Mouse (Mus musculus) CH12.LX (cell line): ENCODE data around the gene Ano10. TPM values are rescaled to one million over a fixed set of nuclear protein-coding genes. Genes with fewer than 3 reads are reported as not detected.

Experiments
- DNase-seq: peaks from one replicate; pipeline ENCODE4 v3.0.0-alpha.2; 2013; ENCODE audit errors: extremely low read depth
- H3K27ac ChIP-seq: 2 replicates; pipeline ENCODE4 v1.5.1; 2012; ENCODE audit warnings: low read depth, mild to moderate bottlenecking, control low read depth, moderate library complexity; ENCODE audit not compliant: insufficient read depth
- H3K27me3 ChIP-seq: replicated peaks from 2 replicates; pipeline ENCODE3; 2012; ENCODE audit warnings: inconsistent platforms
- H3K36me3 ChIP-seq, 2 experiments: replicated peaks in 1 of 2; 2 replicates each; pipeline versions ENCODE3 to v1.6.1; 2012; ENCODE audit warnings: inconsistent platforms in 1 of 2, low read length in 1 of 2, mild to moderate bottlenecking in 1 of 2, mixed read lengths in 1 of 2, moderate library complexity in 1 of 2; ENCODE audit not compliant: control insufficient read depth in 1 of 2, insufficient read depth in 1 of 2
- H3K4me1 ChIP-seq, 2 experiments: 2 replicates each; pipeline ENCODE4 v1.6.1; 2012; ENCODE audit warnings: inconsistent platforms in 1 of 2, moderate library complexity in 1 of 2; ENCODE audit not compliant: insufficient read depth in 2 of 2, control insufficient read depth in 1 of 2
- H3K4me2 ChIP-seq: 2 replicates; pipeline ENCODE4 v1.6.1; 2012; ENCODE audit warnings: low read depth, mild to moderate bottlenecking, control low read depth; ENCODE audit not compliant: poor library complexity, insufficient read depth, severe bottlenecking
- H3K4me3 ChIP-seq, 3 experiments: fragments of 150-350 bp in 1 of 3; sonication (generic) in 1 of 3; replicated peaks in 1 of 3; 2 replicates each; pipeline versions ENCODE3 to v1.5.1; 2011 to 2012; ENCODE audit warnings: low read depth in 2 of 3, low read length in 2 of 3, mild to moderate bottlenecking in 2 of 3, moderate library complexity in 2 of 3, control low read depth in 1 of 3, improper control_type of control experiment in 1 of 3, inconsistent platforms in 1 of 3, mixed read lengths in 1 of 3; ENCODE audit not compliant: poor library complexity in 1 of 3
- H3K79me2 ChIP-seq: replicated peaks from 2 replicates; pipeline ENCODE4 v1.6.1; 2012; ENCODE audit warnings: mild to moderate bottlenecking, moderate library complexity; ENCODE audit not compliant: control insufficient read depth, poor library complexity, insufficient read depth, severe bottlenecking; ENCODE audit errors: extremely low read depth
- H3K9ac ChIP-seq: 2 replicates; pipeline ENCODE4 v1.6.1; 2012; ENCODE audit warnings: low read depth, mild to moderate bottlenecking, control low read depth, moderate library complexity; ENCODE audit not compliant: insufficient read depth
- H3K9me3 ChIP-seq: replicated peaks from 2 replicates; pipeline ENCODE3; 2012; ENCODE audit warnings: low read length, inconsistent platforms, mixed read lengths
- CTCF ChIP-seq, 2 experiments: IDR thresholded peaks in 1 of 2; conservative IDR thresholded peaks in 1 of 2; 2 replicates each; pipeline ENCODE4 v1.5.1; 2011 to 2012; ENCODE audit warnings: low read depth in 2 of 2, low read length in 2 of 2, improper control_type of control experiment in 1 of 2, inconsistent platforms in 1 of 2, mild to moderate bottlenecking in 1 of 2, moderate library complexity in 1 of 2
- E2F4 ChIP-seq: IDR thresholded peaks from 2 replicates; pipeline ENCODE4 v1.6.1; 2011; ENCODE audit warnings: low read depth, low read length, improper control_type of control experiment; ENCODE audit not compliant: insufficient replicate concordance
- EP300 ChIP-seq: IDR thresholded peaks from 2 replicates; pipeline ENCODE4 v1.6.1; 2011; ENCODE audit warnings: low read length, improper control_type of control experiment
- ETS1 ChIP-seq: conservative IDR thresholded peaks from 2 replicates; pipeline ENCODE4 v1.6.1; 2012; ENCODE audit warnings: low read depth, mild to moderate bottlenecking, inconsistent platforms, low read length, improper control_type of control experiment, moderate library complexity
- GABPA ChIP-seq: IDR thresholded peaks from 2 replicates; pipeline ENCODE4 v1.6.1; 2012; ENCODE audit warnings: low read depth, low read length, improper control_type of control experiment, inconsistent platforms; ENCODE audit not compliant: insufficient replicate concordance
- IRF4 ChIP-seq: IDR thresholded peaks from 2 replicates; pipeline ENCODE4 v1.6.1; 2014; ENCODE audit warnings: low read depth, mild to moderate bottlenecking, inconsistent platforms, low read length, improper control_type of control experiment
- JUND ChIP-seq: conservative IDR thresholded peaks from 2 replicates; pipeline ENCODE4 v1.6.1; 2011; ENCODE audit warnings: low read depth, low read length, improper control_type of control experiment
- KAT2A ChIP-seq: IDR thresholded peaks from 2 replicates; pipeline ENCODE4 v1.6.1; 2012; ENCODE audit warnings: low read length, improper control_type of control experiment, inconsistent platforms; ENCODE audit not compliant: insufficient replicate concordance
- MAX ChIP-seq: IDR thresholded peaks from 2 replicates; pipeline ENCODE4 v1.6.1; 2011; ENCODE audit warnings: low read length, improper control_type of control experiment
- MXI1 ChIP-seq: IDR thresholded peaks from 2 replicates; pipeline ENCODE4 v1.6.1; 2011; ENCODE audit warnings: mild to moderate bottlenecking, low read depth, low read length, improper control_type of control experiment
- MYC ChIP-seq: IDR thresholded peaks from 2 replicates; pipeline ENCODE4 v1.6.1; 2011; ENCODE audit warnings: low read depth, mild to moderate bottlenecking, improper control_type of control experiment, low read length
- NELFE ChIP-seq: IDR thresholded peaks from 2 replicates; pipeline ENCODE4 v1.6.1; 2011; ENCODE audit warnings: low read depth, low read length, improper control_type of control experiment
- POLR2A ChIP-seq: IDR thresholded peaks from 2 replicates; pipeline ENCODE4 v1.6.1; 2011; ENCODE audit warnings: low read depth, mild to moderate bottlenecking, improper control_type of control experiment, low read length
- RAD21 ChIP-seq: IDR thresholded peaks from 2 replicates; pipeline ENCODE4 v1.6.1; 2011; ENCODE audit warnings: low read depth, mild to moderate bottlenecking, low read length, improper control_type of control experiment, moderate library complexity
- SIN3A ChIP-seq: IDR thresholded peaks from 2 replicates; pipeline ENCODE4 v1.6.1; 2012; ENCODE audit warnings: low read length, improper control_type of control experiment, inconsistent platforms
- TBP ChIP-seq: conservative IDR thresholded peaks from 2 replicates; pipeline ENCODE4 v1.6.1; 2011; ENCODE audit warnings: low read depth, low read length, improper control_type of control experiment
- UBTF ChIP-seq: IDR thresholded peaks from 2 replicates; pipeline ENCODE4 v1.6.1; 2012; ENCODE audit warnings: low read depth, mild to moderate bottlenecking, inconsistent platforms, low read length, improper control_type of control experiment, moderate library complexity
- USF1 ChIP-seq: IDR thresholded peaks from 2 replicates; pipeline ENCODE4 v1.6.1; 2014; ENCODE audit warnings: low read depth, mild to moderate bottlenecking, inconsistent platforms, low read length, improper control_type of control experiment
- ZKSCAN1 ChIP-seq: IDR thresholded peaks from 2 replicates; pipeline ENCODE4 v1.6.1; 2012; ENCODE audit warnings: low read depth, inconsistent platforms, low read length, improper control_type of control experiment, borderline replicate concordance
- ZMIZ1 ChIP-seq: IDR thresholded peaks from 2 replicates; pipeline ENCODE4 v1.6.1; 2012; ENCODE audit warnings: low read depth, mild to moderate bottlenecking, inconsistent platforms, low read length, improper control_type of control experiment
- ZNF384 ChIP-seq: IDR thresholded peaks from 2 replicates; pipeline ENCODE4 v1.6.1; 2012; ENCODE audit warnings: low read depth, low read length, improper control_type of control experiment, inconsistent platforms
- dilution Hi-C: fragments of 300-500 bp; cut with MboI; formaldehyde crosslinking; loops from 2 replicates; pipeline ENCODE4 v1.14.3; 2020; ENCODE audit warnings: low sequenced_read_pairs; ENCODE audit not compliant: extremely low pct_unique_long_range_greater_than_20kb, extremely low pct_ligation_motif_present
- in situ Hi-C: fragments of 300-500 bp; cut with MboI; formaldehyde crosslinking; loops from 3 replicates; pipeline ENCODE4 v1.14.3; 2019; ENCODE audit warnings: low sequenced_read_pairs, low pct_ligation_motif_present, low pct_unique_long_range_greater_than_20kb, mixed read lengths
- polyA plus RNA-seq: library from polyadenylated mRNA; unstranded; fragments of >175 nt; gene quantifications from 2 replicates; pipeline ENCODE4 v1.2.1, GENCODE M21; 2012; ENCODE audit warnings: low read depth; ENCODE audit not compliant: insufficient read length
- total RNA-seq, 2 experiments: library from RNA; depleted of rRNA; stranded (reverse); fragments of 300-350 nt in 1 of 2; fragments of >200 nt in 1 of 2; gene quantifications; 2 replicates each; pipeline ENCODE4 v1.2.3; 2012 to 2014

The Ano10 gene
- total and polyA plus RNA-seq, 3 experiments, result 9.5 to 23.9 (median 12.2) TPM

- in situ Hi-C loops (no loop called here), dilution Hi-C loops (no loop called here)
- Histone ChIP-seq H3K4me2 (no peak overlapping the region), H3K36me3 (peaks cover 0 to 14% of the 10 kb centered on the region in 2 experiments), H3K9ac (no peak overlapping the region), H3K4me3 (no peak overlapping the region), H3K4me1 (peaks cover 0 to 5% of the 10 kb centered on the region in 2 experiments; a peak in 2 of 4 replicates), H3K27me3 (no peaks in the 10 kb centered on the region), H3K79me2 (no peaks in the 10 kb centered on the region), H3K27ac (no peak overlapping the region), H3K9me3 (no peaks in the 10 kb centered on the region)
- no peak for TF ChIP-seq ZMIZ1
- TF ChIP-seq E2F4, result no peak
- TF ChIP-seq GABPA, result no peak
- no peak for DNase-seq
Measured at GRCm38 (mm10) chr9:122173405-122174233, 120.6 kb downstream of the Ano10 start.

- no peak for DNase-seq
- Histone ChIP-seq H3K4me1 (peaks cover 0 to 5% of the 10 kb centered on the region in 2 experiments; a peak in 2 of 4 replicates), H3K27ac (no peak overlapping the region), H3K36me3 (peaks cover under 1 to 13% of the 10 kb centered on the region in 2 experiments), H3K79me2 (no peaks in the 10 kb centered on the region), H3K27me3 (no peaks in the 10 kb centered on the region), H3K4me2 (no peak overlapping the region)
- TF ChIP-seq JUND, result no peak
- no peak for TF ChIP-seq SIN3A
- no peak for TF ChIP-seq ZMIZ1
- no peak for TF ChIP-seq USF1
- TF ChIP-seq E2F4, result no peak
- no peak for TF ChIP-seq ETS1
- no peak for TF ChIP-seq NELFE
- no peak for TF ChIP-seq ZNF384
- no peak for TF ChIP-seq POLR2A
- no peak for TF ChIP-seq ZKSCAN1
- no peak for TF ChIP-seq IRF4
- TF ChIP-seq MXI1, result no peak
- no peak for TF ChIP-seq RAD21
- TF ChIP-seq EP300, result no peak
- no peak for TF ChIP-seq CTCF (conservative IDR thresholded peaks at IDR 0.05 in 1 of 2, IDR thresholded peaks at IDR 0.05 in 1 of 2; ENCODE audit: low read depth in 2 of 2, low read length in 2 of 2)
- no peak for TF ChIP-seq MYC
- no peak for TF ChIP-seq MAX
- TF ChIP-seq UBTF, result no peak
- TF ChIP-seq TBP, result no peak
- TF ChIP-seq KAT2A, result no peak
- TF ChIP-seq, all 38 proteins: peak for 0
- H3K9ac ChIP-seq, result no peak overlapping the region
- no peak overlapping the region for H3K4me3 ChIP-seq
- dilution Hi-C loops (no loop called here), in situ Hi-C loops (no loop called here)
- H3K9me3 ChIP-seq, result no peaks in the 10 kb centered on the region
Measured at GRCm38 (mm10) chr9:122172612-122173186, 121.5 kb downstream of the Ano10 start.
